Mouse (Mus musculus) testis, adult 2 months (tissue): ENCODE measurements around the gene Klrb1f. TPM values are rescaled to one million over a fixed set of nuclear protein-coding genes. Genes with fewer than 3 reads are reported as not detected.

Source experiments
- H3K27ac ChIP-seq: fragments of 200-500 bp; 2 replicates; pipeline ENCODE4 v1.5.1; 2012; ENCODE audit warnings: low read depth, low read length; ENCODE audit not compliant: control insufficient read depth, insufficient read depth
- H3K27me3 ChIP-seq: fragments of 200-500 bp; 2 replicates; pipeline ENCODE4 v1.6.1; 2012; ENCODE audit warnings: mild to moderate bottlenecking, low read length, moderate library complexity; ENCODE audit not compliant: control insufficient read depth, insufficient read depth
- H3K36me3 ChIP-seq: fragments of 200-500 bp; 2 replicates; pipeline ENCODE4 v1.6.1; 2012; ENCODE audit warnings: mild to moderate bottlenecking, low read length; ENCODE audit not compliant: control insufficient read depth, insufficient read depth
- H3K4me1 ChIP-seq: fragments of 200-500 bp; 2 replicates; pipeline ENCODE4 v1.6.1; 2012; ENCODE audit warnings: low read length; ENCODE audit not compliant: control insufficient read depth, insufficient read depth
- H3K4me3 ChIP-seq: fragments of 200-500 bp; 2 replicates; pipeline ENCODE4 v1.5.1; 2012; ENCODE audit warnings: low read depth, mild to moderate bottlenecking, low read length, moderate library complexity, mixed read lengths; ENCODE audit not compliant: control insufficient read depth
- CTCF ChIP-seq: fragments of 200-500 bp; IDR thresholded peaks from 2 replicates; pipeline ENCODE4 v1.5.1; 2012; ENCODE audit warnings: low read depth, mild to moderate bottlenecking, inconsistent platforms, low read length, moderate library complexity; ENCODE audit not compliant: control insufficient read depth, insufficient read depth, insufficient replicate concordance
- POLR2A ChIP-seq: fragments of 200-500 bp; IDR thresholded peaks from 2 replicates; pipeline ENCODE4 v1.6.1; 2012; ENCODE audit warnings: low read depth, mild to moderate bottlenecking, inconsistent platforms, low read length, moderate library complexity; ENCODE audit not compliant: control insufficient read depth
- polyA plus RNA-seq: library from polyadenylated mRNA; depleted of rRNA; stranded (reverse); fragments of >200 nt; gene quantifications from 2 replicates; pipeline ENCODE4 v1.2.3, GENCODE M21; 2012

Klrb1f gene
- polyA plus RNA-seq, 1 experiment: not detected

- no peak for TF ChIP-seq POLR2A
- TF ChIP-seq CTCF: no peak
- H3K27me3 ChIP-seq: no peaks in the 10 kb centered on the region
These were observed 10.7 kb upstream of the Klrb1f start for GRCm38 (mm10) chr6:129035017-129035416.

GRCm38 (mm10) chr6:129036326-129036725 lies 9.4 kb upstream of the Klrb1f start:
- TF ChIP-seq CTCF (no peak), POLR2A (no peak)
- H3K36me3 ChIP-seq: no peaks in the 10 kb centered on the region
- H3K4me1 ChIP-seq: no peaks in the 10 kb centered on the region
- no peak overlapping the region for H3K27ac ChIP-seq
- H3K4me3 ChIP-seq: no peak overlapping the region
- no peaks in the 10 kb centered on the region for H3K27me3 ChIP-seq

More at GRCm38 (mm10) chr6:129035017-129035416, 10.7 kb upstream of the Klrb1f start:
- Histone ChIP-seq H3K4me1 (no peaks in the 10 kb centered on the region), H3K4me3 (no peak overlapping the region), H3K27ac (no peak overlapping the region), H3K36me3 (no peaks in the 10 kb centered on the region)

DNA sequence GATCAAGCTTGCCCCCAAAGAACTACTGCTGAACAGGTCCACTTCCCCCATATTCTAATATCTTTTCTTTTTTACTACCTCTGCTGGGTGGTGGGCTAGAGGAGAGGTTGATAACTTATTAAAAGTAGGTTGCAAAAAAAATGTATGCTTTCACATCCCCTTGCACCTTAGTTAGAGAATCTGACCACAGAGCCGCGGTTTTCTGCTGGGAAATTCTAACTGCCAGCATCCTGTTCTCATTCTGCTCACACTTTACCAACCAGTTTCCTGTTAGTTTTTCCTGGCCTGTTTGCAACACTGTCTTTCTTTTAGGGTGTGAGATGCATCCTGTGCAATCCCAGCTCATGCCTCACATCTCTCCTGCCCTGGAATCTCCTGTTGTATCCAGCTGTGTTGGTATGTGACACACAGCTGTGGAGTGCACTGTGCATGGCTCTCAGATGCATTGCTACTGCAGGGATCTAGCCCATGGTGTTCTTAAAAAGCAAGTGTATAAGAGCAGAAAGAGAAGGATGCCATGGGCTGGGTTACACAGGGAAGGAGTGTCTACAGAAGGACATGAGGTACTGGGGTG lies 8.7 kb upstream of the Klrb1f start:
- H3K36me3 ChIP-seq: no peaks in the 10 kb centered on the region
- no peak for TF ChIP-seq CTCF
- H3K4me3 ChIP-seq: no peak overlapping the region
- no peaks in the 10 kb centered on the region for H3K4me1 ChIP-seq
- no peaks in the 10 kb centered on the region for H3K27me3 ChIP-seq
- H3K27ac ChIP-seq: no peak overlapping the region

- Histone ChIP-seq H3K36me3 (no peaks in the 10 kb centered on the region), H3K4me3 (no peak overlapping the region), H3K27ac (no peak overlapping the region), H3K4me1 (no peaks in the 10 kb centered on the region), H3K27me3 (no peaks in the 10 kb centered on the region)
- no peak for TF ChIP-seq CTCF
- TF ChIP-seq POLR2A: no peak
These were observed 4.2 kb upstream of the Klrb1f start for GRCm38 (mm10) chr6:129041470-129041869.

DNA sequence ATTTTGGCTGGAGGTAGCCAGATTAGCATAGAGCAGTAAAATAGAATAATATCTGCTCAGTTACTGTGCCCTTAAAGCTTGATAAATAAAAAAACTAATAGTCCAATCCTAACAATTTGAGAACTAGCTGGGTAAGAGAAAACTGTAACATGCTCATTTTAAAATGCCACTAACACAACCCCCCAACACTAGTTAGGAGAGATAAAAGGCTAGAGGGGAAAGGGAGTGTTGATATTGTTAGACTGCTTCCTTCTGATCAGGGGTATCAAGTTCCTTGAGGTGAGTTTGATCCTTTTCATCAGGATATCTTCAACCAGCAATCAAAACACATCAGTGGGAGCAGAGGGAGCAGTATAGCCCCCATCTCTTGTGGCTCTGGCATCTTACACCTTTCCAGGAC lies 3.2 kb upstream of the Klrb1f start:
- Histone ChIP-seq H3K4me1 (no peaks in the 10 kb centered on the region), H3K27me3 (no peaks in the 10 kb centered on the region), H3K36me3 (no peaks in the 10 kb centered on the region), H3K27ac (no peak overlapping the region), H3K4me3 (no peak overlapping the region)
- TF ChIP-seq POLR2A (no peak), CTCF (no peak)

GRCm38 (mm10) chr6:129048381-129048780 lies 2.7 kb downstream of the Klrb1f start:
- Histone ChIP-seq H3K27ac (no peak overlapping the region), H3K4me1 (no peaks in the 10 kb centered on the region; the same call in 1 of the 2 replicates), H3K36me3 (no peaks in the 10 kb centered on the region), H3K4me3 (no peak overlapping the region), H3K27me3 (no peaks in the 10 kb centered on the region)
- no peak for TF ChIP-seq POLR2A
- TF ChIP-seq CTCF: no peak

DNA sequence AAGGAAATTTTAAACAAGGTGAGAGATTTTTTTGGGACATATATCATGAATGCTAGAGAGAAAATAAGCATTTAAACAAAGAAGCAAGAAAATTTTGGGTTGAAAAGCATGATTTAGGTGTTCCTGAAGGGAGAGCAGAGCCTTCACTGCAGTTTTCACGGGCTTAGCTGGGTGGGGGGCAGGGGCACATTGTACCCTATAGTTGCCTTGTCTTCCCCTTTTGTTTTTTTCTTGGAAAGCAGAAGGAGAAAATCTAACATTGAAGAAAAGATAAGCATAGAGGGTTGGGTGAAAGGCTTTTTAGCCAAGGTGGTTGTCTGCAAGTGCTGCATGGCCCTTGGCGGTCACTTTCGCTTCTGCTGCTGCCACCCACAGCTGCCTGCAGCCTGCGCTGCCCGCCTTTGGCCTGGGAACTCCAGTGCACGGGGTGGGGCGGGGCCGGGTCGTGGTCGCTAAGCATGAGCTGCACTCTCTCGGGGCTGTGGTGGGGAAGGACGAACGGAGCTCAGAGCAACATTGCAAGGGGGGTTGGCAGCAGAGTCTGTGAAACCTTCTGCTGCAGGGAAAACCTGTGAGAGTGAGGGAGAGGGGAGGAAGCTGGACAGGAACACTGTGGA lies 3.3 kb downstream of the Klrb1f start:
- Histone ChIP-seq H3K27ac (no peak overlapping the region), H3K4me1 (no peaks in the 10 kb centered on the region; the same call in 1 of the 2 replicates), H3K27me3 (no peaks in the 10 kb centered on the region), H3K4me3 (peak overlapping the region; percentile 41; the same call in 1 of the 2 replicates), H3K36me3 (no peaks in the 10 kb centered on the region)
- TF ChIP-seq POLR2A: no peak
